Mouse (Mus musculus) monocyte, adult 59 days (primary cell): ENCODE measurements around the gene Slc26a6. TPM values are rescaled to one million over a fixed set of nuclear protein-coding genes. Genes with fewer than 3 reads are reported as not detected.

ENCODE experiments used
- total RNA-seq, 2 experiments: library from RNA; stranded (reverse); gene quantifications; one replicate each; pipeline ENCODE4 v1.2.4; 2023

The Slc26a6 gene
- 10 to 100 TPM; 34.8 to 35.7 TPM for total RNA-seq

DNA sequence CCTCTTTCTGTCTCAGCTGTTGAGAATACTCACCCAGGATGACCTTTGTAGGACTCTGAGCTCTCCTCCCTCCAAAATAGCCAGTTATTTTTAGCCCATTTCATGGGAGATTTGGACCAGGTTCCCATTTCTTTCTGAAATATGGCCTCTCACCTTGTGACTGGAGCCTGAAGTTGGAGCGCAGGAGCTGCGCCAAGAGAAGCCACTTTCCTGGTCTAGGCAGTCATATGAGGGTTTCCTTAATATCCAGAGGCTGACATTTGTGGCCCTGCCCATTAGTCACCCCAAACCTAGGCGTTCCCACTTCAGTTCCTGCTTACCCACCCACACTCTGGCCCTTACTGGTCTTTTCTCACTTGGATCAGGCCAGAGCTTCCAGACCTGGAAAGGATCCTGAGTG, at the start of gene Slc26a6:
TSS of gene Slc26a6 (plus strand) at position 308 of the 400 bp plus-strand sequence.

DNA sequence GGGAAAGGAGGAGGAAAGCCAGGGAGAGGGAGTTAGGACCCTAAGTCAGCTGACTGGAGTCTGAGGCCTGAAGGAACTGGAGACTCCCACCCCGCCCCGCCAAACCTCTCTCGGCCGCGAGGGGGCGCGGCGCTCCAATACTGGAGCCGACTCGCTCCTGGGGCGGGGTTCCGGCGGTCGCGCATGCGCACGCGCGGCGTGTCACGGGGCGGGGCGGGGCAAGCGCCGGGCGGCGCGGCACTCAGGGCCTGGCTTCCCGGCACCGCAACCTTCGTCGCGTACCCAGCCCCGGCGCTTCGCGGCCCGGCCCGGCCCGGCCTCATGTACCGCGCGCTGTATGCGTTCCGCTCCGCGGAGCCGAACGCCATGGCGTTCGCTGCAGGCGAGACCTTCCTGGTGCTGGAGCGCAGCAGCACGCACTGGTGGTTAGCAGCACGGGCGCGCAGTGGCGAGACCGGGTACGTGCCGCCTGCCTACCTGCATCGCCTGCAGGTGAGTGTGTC, 44.9 kb upstream of the Slc26a6 start, which contains the start of gene Nckipsd:
TSS of gene Nckipsd (plus strand) at position 206 of the 503 bp plus-strand sequence.

DNA sequence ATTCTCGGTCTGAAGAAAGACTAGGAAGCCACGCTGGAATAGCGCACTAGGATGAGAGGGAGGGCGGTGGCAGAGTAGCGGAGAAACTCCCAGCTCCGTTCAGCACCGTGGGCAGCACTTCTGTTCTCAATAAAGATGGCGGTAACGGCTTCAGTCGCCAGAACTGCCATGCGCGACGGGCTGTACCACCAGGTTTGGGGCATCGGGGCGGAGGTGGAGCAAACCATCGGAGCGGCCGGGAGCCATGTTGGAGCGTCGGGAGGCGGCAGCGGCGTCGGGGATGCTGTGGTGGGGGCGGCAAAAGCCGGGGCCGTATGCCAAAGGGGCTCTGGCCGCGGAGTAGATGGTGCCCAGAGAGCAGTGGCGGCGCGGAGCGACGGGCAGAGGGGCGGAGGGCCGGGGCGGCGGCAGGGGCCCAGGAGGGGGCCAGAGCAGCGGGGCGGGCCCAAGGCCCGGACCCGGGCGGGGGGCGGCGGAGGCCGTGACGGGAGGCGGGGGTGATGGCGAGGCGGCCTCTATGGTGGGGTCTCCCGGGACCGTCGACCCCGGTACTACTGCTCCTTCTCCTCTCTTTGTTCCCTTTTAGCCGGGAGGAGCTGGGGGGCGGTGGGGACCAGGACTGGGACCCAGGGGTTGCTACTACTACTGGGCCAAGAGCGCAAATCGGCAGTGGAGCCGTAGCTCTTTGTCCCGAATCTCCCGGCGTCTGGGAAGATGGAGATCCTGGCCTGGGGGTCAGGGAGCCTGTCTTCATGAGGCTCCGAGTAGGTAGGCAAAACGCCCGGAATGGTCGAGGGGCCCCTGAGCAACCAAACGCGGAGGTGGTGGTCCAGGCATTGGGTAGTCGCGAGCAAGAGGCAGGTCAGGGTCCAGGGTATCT, 27.0 kb upstream of the Slc26a6 start, which contains the start of gene Celsr3:
TSS of gene Celsr3 (plus strand) at position 501 of the 880 bp plus-strand sequence.

DNA sequence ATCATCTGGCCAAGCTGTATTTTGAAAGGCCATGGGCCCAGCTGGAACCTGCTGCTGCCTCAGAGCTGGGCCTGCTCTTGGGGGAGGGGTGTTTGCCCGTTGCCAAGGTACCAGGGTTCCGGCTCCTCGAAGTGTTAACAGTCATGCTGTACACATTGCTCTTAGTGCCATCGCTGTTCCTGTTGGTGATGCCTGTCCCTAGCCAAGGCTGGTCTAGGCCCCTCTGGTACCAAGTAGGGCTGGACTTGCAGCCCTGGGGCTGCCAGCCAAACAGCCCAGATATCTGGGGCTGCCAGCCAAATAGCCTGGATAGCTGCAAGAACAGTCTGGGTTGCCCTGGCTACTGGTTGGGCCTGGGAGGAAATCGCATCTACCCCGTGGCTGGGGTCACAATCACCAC, 61.4 kb downstream of the Slc26a6 start, which contains the start of gene Tmem89:
TSS of gene Tmem89 (plus strand) at position 129 of the 400 bp plus-strand sequence.

DNA sequence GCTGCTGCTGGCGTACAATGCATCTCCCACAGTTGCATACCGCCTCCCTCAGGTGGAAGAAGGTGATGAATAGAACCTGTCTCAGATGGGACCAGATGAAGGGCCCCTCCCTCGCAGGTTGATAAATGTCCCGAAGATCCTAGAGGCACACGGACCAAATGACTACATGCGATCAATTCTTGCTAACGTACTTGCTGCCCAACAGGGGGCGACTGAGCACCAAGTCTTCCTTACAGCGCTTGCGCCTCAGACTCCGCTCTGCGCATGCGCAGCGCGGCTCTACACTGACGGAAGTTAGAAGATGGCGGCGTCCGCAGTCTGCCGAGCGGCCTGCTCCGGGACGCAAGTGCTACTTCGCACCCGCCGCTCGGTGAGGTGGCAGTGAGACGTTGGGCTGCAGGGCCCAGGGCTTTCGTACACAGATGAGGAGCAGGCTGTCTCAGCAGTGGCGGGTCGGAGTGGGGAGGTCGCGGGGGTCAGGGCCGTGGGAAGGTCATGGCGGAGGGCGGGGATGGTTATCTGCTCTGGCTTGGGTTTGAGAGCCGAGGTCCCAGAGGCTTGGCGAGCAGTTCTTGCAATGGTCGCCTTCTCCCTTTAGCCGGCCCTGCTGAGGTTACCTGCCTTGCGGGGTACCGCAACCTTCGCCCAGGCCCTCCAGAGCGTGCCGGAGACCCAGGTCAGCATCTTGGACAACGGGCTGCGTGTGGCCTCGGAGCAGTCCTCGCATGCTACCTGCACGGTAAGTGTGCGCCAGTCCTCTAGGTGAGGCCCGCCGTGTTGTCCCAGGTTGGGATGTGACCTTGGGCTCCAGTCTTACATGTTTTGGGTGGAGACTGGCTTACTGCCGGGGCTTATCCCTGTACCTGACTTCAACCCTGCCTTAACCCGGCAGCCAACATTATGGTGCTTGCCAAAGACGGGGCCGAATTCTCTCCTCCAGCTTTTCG, 83.6 kb downstream of the Slc26a6 start, which contains the start of gene Uqcrc1:
TSS of gene Uqcrc1 (plus strand) at position 216 of the 947 bp plus-strand sequence.

DNA sequence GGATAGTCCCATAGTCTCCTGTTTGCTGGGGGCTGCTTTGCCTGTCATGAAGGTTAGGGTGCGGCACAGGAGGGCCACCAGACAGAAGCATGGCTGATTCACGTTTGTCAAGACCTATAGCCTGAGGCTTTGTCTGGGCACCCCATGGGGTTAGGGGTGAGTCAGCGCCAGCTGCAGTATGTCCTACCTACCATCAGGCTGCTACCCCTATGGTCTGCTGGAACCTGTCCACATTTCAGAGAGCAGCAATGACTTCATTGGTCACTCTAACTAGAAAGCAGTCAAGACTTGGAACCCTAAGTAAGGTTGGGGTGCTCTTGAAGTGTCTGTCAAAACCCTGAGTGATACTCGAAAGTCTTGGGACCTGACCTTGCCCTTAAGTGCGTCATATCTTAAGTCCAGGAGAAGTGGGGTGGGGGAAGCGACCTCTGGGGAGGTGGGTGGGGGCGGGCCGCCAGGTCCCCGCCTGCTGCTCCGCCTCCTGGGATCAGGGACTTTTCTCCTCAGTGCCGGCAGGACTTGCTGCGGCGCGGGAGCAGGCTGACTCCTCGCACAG, 100.1 kb downstream of the Slc26a6 start, which contains the start of gene Col7a1:
TSS of gene Col7a1 (plus strand) at position 506 of the 556 bp plus-strand sequence.

Other genes starting within 250 kb of the Slc26a6 start
- gene Arih2, start 203.9 kb upstream of the Slc26a6 start, total RNA-seq = 100 to 1,000 TPM; 119 to 166 TPM
- gene Slc25a20, start 191.2 kb upstream of the Slc26a6 start, total RNA-seq = 10 to 100 TPM; 28.1 to 30.7 TPM
- 10 to 100 TPM; 21.8 to 27.1 TPM for gene Prkar2a, start 164.0 kb upstream of the Slc26a6 start, total RNA-seq
- 10 to 100 TPM; 28.4 to 30.1 TPM for gene Ip6k2, start 69.5 kb upstream of the Slc26a6 start, total RNA-seq
- 10 to 100 TPM; 17.4 to 19.2 TPM for gene Nckipsd, start 44.9 kb upstream of the Slc26a6 start, total RNA-seq
- 10 to 100 TPM; 23.3 to 26.8 TPM for gene Celsr3, start 27.0 kb upstream of the Slc26a6 start, total RNA-seq
- 1 to 10 TPM in 1 of 2 experiments, not detected in 1; 1.6 TPM for gene Tmem89, start 61.3 kb downstream of the Slc26a6 start, total RNA-seq
- 100 to 1,000 TPM; 166 to 170 TPM for gene Uqcrc1, start 83.3 kb downstream of the Slc26a6 start, total RNA-seq
- gene Col7a1, start 100.3 kb downstream of the Slc26a6 start, total RNA-seq = 1 to 10 TPM; 3.3 to 8.5 TPM
- not detected for gene Ucn2, start 132.7 kb downstream of the Slc26a6 start, total RNA-seq
- gene Pfkfb4, start 138.5 kb downstream of the Slc26a6 start, total RNA-seq = 10 to 100 TPM; 84.2 to 95.0 TPM
- 100 to 1,000 TPM; 568 to 696 TPM for gene Shisa5, start 185.3 kb downstream of the Slc26a6 start, total RNA-seq
- gene Trex1, start 206.5 kb downstream of the Slc26a6 start, total RNA-seq = 100 to 1,000 TPM; 142 to 161 TPM
- 10 to 100 TPM; 15.8 to 23.1 TPM for gene Atrip, start 220.8 kb downstream of the Slc26a6 start, total RNA-seq
- gene Ccdc51, start 229.2 kb downstream of the Slc26a6 start, total RNA-seq = 1 to 10 TPM; 3.5 to 4.6 TPM
- gene Tma7, start 229.3 kb downstream of the Slc26a6 start, total RNA-seq = 100 to 1,000 TPM; 253 to 265 TPM
- gene Plxnb1, start 242.1 kb downstream of the Slc26a6 start, total RNA-seq = under 1 TPM; 0.05 to 0.12 TPM